30 mouse cellular contexts compared by ENCODE assay signal in the genomic region with DNA sequence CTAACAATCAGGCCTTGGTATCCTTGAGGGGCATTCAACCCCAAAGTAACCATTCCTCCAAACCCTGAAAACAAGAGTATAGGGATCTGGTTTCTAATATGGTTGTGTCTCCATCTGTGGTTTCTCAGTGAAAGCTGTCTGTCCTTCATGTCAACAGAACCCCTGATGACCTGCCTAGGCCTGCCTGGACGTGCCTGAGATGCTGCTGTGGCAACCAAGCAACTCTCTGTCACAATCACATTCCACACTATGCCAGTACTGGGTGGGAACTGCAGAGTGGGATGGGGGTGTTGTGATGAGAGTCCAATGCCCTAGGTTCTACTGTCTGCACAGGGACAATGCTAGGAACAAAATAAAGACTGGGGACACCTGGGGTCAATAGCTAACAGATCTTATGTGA.
DNase-seq lines count a peak whose midpoint lies in the region; ATAC-seq lines count a peak whose summit lies in the region.
"Had no signal": no experiment of that assay in that cellular context is flagged by ENCODE, and none has a peak within 500 bp of the region (broad histone marks: within the 10 kb centered on the region; RNA-seq: fewer than 3 reads in every experiment).

No protein-coding gene starts in this region.

- H3K36me3 ChIP-seq in heart, embryonic 10.5 days, result no peaks in the 10 kb centered on the region
- H3K36me3 ChIP-seq in midbrain, embryonic 10.5 days, result no peaks in the 10 kb centered on the region
- H3K36me3 ChIP-seq in midbrain, embryonic 11.5 days (ENCODE audit: control insufficient read depth, insufficient read depth, low read length), result no peaks in the 10 kb centered on the region
- H3K36me3 ChIP-seq: embryonic facial prominence, embryonic 12.5 days; heart, embryonic 13.5 days; limb, embryonic 10.5 days; limb, embryonic 15.5 days; liver, embryonic 13.5 days; midbrain, embryonic 13.5 days; neural tube, embryonic 13.5 days had no signal

- DNase-seq in heart, embryonic 10.5 days (ENCODE audit: low spot score), result no peak
- DNase-seq in heart, adult 11 months, result no peak
- no peak for DNase-seq in midbrain, embryonic 10.5 days (ENCODE audit: low spot score)
- DNase-seq in midbrain, embryonic 11.5 days (ENCODE audit: low spot score, missing footprints), result no peak
- peak; percentile 8 for DNase-seq in lung, postnatal 14 days
- peak; percentile 33 to 40 for DNase-seq in urinary bladder, postnatal 36 days (ENCODE audit: low spot score in 2 of 2)
- DNase-seq in kidney, adult 11 months, result no peak
- DNase-seq: adrenal gland, postnatal 14 days; cerebellum, adult 11 months; cerebellum, adult 9-10 months; cerebellum, postnatal 36 days; gastrocnemius, postnatal 25 days; heart, adult 2 months; heart, postnatal 10 days; kidney, adult 2 months; kidney, postnatal 36 days; layer of hippocampus, postnatal 36 days; liver, embryonic 13.5 days; lung, embryonic 14.5 days; right cerebral cortex, postnatal 4 days; thymus, adult 18-20 months; thymus, postnatal 36 days had no signal

- H3K4me1 ChIP-seq in heart, embryonic 10.5 days, result peaks cover 16% of the 10 kb centered on the region
- H3K4me1 ChIP-seq in midbrain, embryonic 10.5 days, result peaks cover 6% of the 10 kb centered on the region; the same call in 1 of the 2 replicates
- H3K4me1 ChIP-seq in midbrain, embryonic 11.5 days (ENCODE audit: control insufficient read depth, insufficient read depth, low read length), result no peaks in the 10 kb centered on the region
- H3K4me1 ChIP-seq: embryonic facial prominence, embryonic 12.5 days; limb, embryonic 10.5 days; limb, embryonic 15.5 days; midbrain, embryonic 13.5 days; neural tube, embryonic 13.5 days had no signal

- no peaks in the 10 kb centered on the region for H3K9me3 ChIP-seq in heart, embryonic 10.5 days
- H3K9me3 ChIP-seq in midbrain, embryonic 10.5 days (replicated peaks), result no peaks in the 10 kb centered on the region
- H3K9me3 ChIP-seq in midbrain, embryonic 11.5 days (ENCODE audit: control insufficient read depth, low read length), result no peaks in the 10 kb centered on the region
- H3K9me3 ChIP-seq: embryonic facial prominence, embryonic 12.5 days; heart, embryonic 13.5 days; limb, embryonic 10.5 days; limb, embryonic 15.5 days; liver, embryonic 13.5 days; midbrain, embryonic 13.5 days; neural tube, embryonic 13.5 days had no signal

- H3K27ac ChIP-seq in heart, embryonic 10.5 days, result peak overlapping the region; percentile 47
- H3K27ac ChIP-seq in midbrain, embryonic 10.5 days (replicated peaks), result 0 out of 2 replicates have a peak overlapping the region, but pooled peaks have one; percentile 9
- H3K27ac ChIP-seq in midbrain, embryonic 11.5 days (ENCODE audit: low read depth, low read length), result no peak overlapping the region
- H3K27ac ChIP-seq: embryonic facial prominence, embryonic 12.5 days; heart, adult 2 months; heart, embryonic 13.5 days; limb, embryonic 10.5 days; limb, embryonic 15.5 days; liver, embryonic 13.5 days; midbrain, embryonic 13.5 days; neural tube, embryonic 13.5 days; stomach, postnatal 0 days had no signal

- H3K27me3 ChIP-seq in heart, embryonic 10.5 days (ENCODE audit: insufficient read depth, poor library complexity, severe bottlenecking), result 0 out of 2 replicates have a peak, but pooled peaks cover 5% of the 10 kb centered on the region
- no peaks in the 10 kb centered on the region for H3K27me3 ChIP-seq in midbrain, embryonic 10.5 days (ENCODE audit: low read depth, poor library complexity, severe bottlenecking)
- no peaks in the 10 kb centered on the region for H3K27me3 ChIP-seq in midbrain, embryonic 11.5 days (ENCODE audit: control insufficient read depth, insufficient read depth, low read length)
- H3K27me3 ChIP-seq: embryonic facial prominence, embryonic 12.5 days; limb, embryonic 15.5 days; midbrain, embryonic 13.5 days; neural tube, embryonic 13.5 days had no signal

- no peak overlapping the region for H3K4me2 ChIP-seq in midbrain, embryonic 11.5 days
- H3K4me2 ChIP-seq: embryonic facial prominence, embryonic 12.5 days; heart, embryonic 13.5 days; limb, embryonic 15.5 days; liver, embryonic 13.5 days; lung, embryonic 14.5 days; midbrain, embryonic 13.5 days; neural tube, embryonic 13.5 days had no signal

- H3K9ac ChIP-seq in midbrain, embryonic 11.5 days (ENCODE audit: low read length), result no peak overlapping the region
- H3K9ac ChIP-seq: embryonic facial prominence, embryonic 12.5 days; heart, embryonic 13.5 days; limb, embryonic 15.5 days; liver, embryonic 13.5 days; lung, embryonic 14.5 days; midbrain, embryonic 13.5 days; neural tube, embryonic 13.5 days had no signal

- ATAC-seq in midbrain, embryonic 11.5 days (ENCODE audit: low FRiP score), result no peak
- ATAC-seq: hindbrain, embryonic 16.5 days; midbrain, embryonic 13.5 days had no signal

- WGBS in heart, embryonic 10.5 days, result 30% methylated on average over 1 of the region's 1 CpGs
- 71% methylated on average over 1 of the region's 1 CpGs for WGBS in midbrain, embryonic 10.5 days
- 70% methylated on average over 1 of the region's 1 CpGs for WGBS in midbrain, embryonic 11.5 days

- H3K4me3 ChIP-seq in heart, embryonic 10.5 days, result no peak overlapping the region
- no peak overlapping the region for H3K4me3 ChIP-seq in midbrain, embryonic 10.5 days
- H3K4me3 ChIP-seq in midbrain, embryonic 11.5 days (ENCODE audit: low read depth, low read length), result no peak overlapping the region
- H3K4me3 ChIP-seq: embryonic facial prominence, embryonic 12.5 days; heart, adult 2 months; heart, embryonic 13.5 days; limb, embryonic 10.5 days; limb, embryonic 15.5 days; liver, embryonic 13.5 days; midbrain, embryonic 13.5 days; neural tube, embryonic 13.5 days had no signal

Comparison
In these comparisons a context has a peak if more than half of its experiments do, and no peak if none do; other contexts are left out.
1. DNase-seq: peak in lung, postnatal 14 days (single experiment) and urinary bladder, postnatal 36 days (2 of 2); none in heart, embryonic 10.5 days (single experiment), heart, adult 11 months (single experiment), midbrain, embryonic 10.5 days (single experiment), midbrain, embryonic 11.5 days (single experiment) and kidney, adult 11 months (single experiment).